Mouse (Mus musculus) MN1 (cell line): ENCODE results near the gene Cnih2.
"Not testable (repeated sequence)": the region's sequence is repeated elsewhere in the genome, so short reads cannot be mapped to it uniquely, and the experiment has no call there.

Experiments
- DNase-seq: peaks from one replicate; pipeline ENCODE4 v3.0.0-alpha.2; 2016; ENCODE audit warnings: low spot score

The Cnih2 gene

GRCm38 (mm10) chr19:5093481-5094242 lies 4.7 kb downstream of the Cnih2 start:
- DNase-seq, result no peak

GRCm38 (mm10) chr19:5092083-5092482 lies 6.2 kb downstream of the Cnih2 start:
- no peak for DNase-seq

- no peak for DNase-seq
Measured at GRCm38 (mm10) chr19:5089324-5089723, 9.0 kb downstream of the Cnih2 start.

- peak; percentile 99 for DNase-seq
Measured at GRCm38 (mm10) chr19:5087884-5088728, 10.2 kb downstream of the Cnih2 start, which contains the start of gene Yif1a. Yif1a (plus strand) TSS chr19:5088538.

GRCm38 (mm10) chr19:5086533-5086932 lies 11.8 kb downstream of the Cnih2 start:
- DNase-seq, result not testable (repeated sequence)

GRCm38 (mm10) chr19:5085145-5085863 lies 13.0 kb downstream of the Cnih2 start, which contains the start of gene Tmem151a:
Tmem151a (minus strand) TSS chr19:5085531.
- peak; percentile 85 for DNase-seq

GRCm38 (mm10) chr19:5084834-5085144 lies 13.5 kb downstream of the Cnih2 start:
- DNase-seq, result peak; percentile 62

- no peak for DNase-seq
Measured at GRCm38 (mm10) chr19:5083961-5084833, 14.1 kb downstream of the Cnih2 start.

- DNase-seq, result no peak
Measured at GRCm38 (mm10) chr19:5082596-5082995, 15.7 kb downstream of the Cnih2 start.

- no peak for DNase-seq
Measured at GRCm38 (mm10) chr19:5082005-5082404, 16.3 kb downstream of the Cnih2 start.

- DNase-seq, result no peak
Measured at GRCm38 (mm10) chr19:5079279-5079678, 19.0 kb downstream of the Cnih2 start.

GRCm38 (mm10) chr19:5073518-5073917 lies 24.8 kb downstream of the Cnih2 start:
- no peak for DNase-seq

- peak; percentile 77 for DNase-seq
Measured at GRCm38 (mm10) chr19:5073028-5073427, 25.3 kb downstream of the Cnih2 start.

- DNase-seq, result peak; percentile 81
Measured at GRCm38 (mm10) chr19:5072389-5073019, 25.8 kb downstream of the Cnih2 start.

- peak; percentile 91 for DNase-seq
Measured at GRCm38 (mm10) chr19:5071545-5072369, 26.6 kb downstream of the Cnih2 start.

GRCm38 (mm10) chr19:5071077-5071476 lies 27.2 kb downstream of the Cnih2 start:
- no peak for DNase-seq

- no peak for DNase-seq
Measured at GRCm38 (mm10) chr19:5069978-5070377, 28.3 kb downstream of the Cnih2 start.

GRCm38 (mm10) chr19:5069486-5069885 lies 28.8 kb downstream of the Cnih2 start:
- no peak for DNase-seq

- DNase-seq, result peak; percentile 62
Measured at GRCm38 (mm10) chr19:5068570-5069234, 29.6 kb downstream of the Cnih2 start.
